Mouse (Mus musculus) limb, embryonic 11.5 days (tissue): ENCODE data around the gene Tnfaip3. TPM values are rescaled to one million over a fixed set of nuclear protein-coding genes. Genes with fewer than 3 reads are reported as not detected.

Experiments used
- ATAC-seq: fragments of 200-750 bp; cut with Nextera tagmentation; 2 replicates; pipeline ENCODE4 v1.8.0; 2017; ENCODE audit warnings: low read depth; ENCODE audit not compliant: insufficient number of reproducible peaks, low FRiP score, low TSS enrichment
- DNase-seq: peaks from one replicate; pipeline ENCODE4 v3.0.0-alpha.2; 2015; ENCODE audit warnings: low spot score
- H3K27ac ChIP-seq: fragments of 300-500 bp; sonication (generic); replicated peaks from 2 replicates; pipeline ENCODE4 v1.5.1; 2014; ENCODE audit warnings: low read depth, mild to moderate bottlenecking, low read length
- H3K27me3 ChIP-seq: fragments of 300-500 bp; sonication (generic); 2 replicates; pipeline ENCODE4 v1.6.1; 2014; ENCODE audit warnings: mild to moderate bottlenecking, low read length, mixed read lengths; ENCODE audit not compliant: control insufficient read depth, insufficient read depth
- H3K36me3 ChIP-seq: fragments of 300-500 bp; sonication (generic); 2 replicates; pipeline ENCODE4 v1.6.1; 2014; ENCODE audit warnings: mild to moderate bottlenecking, low read length, moderate library complexity, mixed read lengths; ENCODE audit not compliant: control insufficient read depth, insufficient read depth
- H3K4me1 ChIP-seq: fragments of 300-500 bp; sonication (generic); 2 replicates; pipeline ENCODE4 v1.6.1; 2014; ENCODE audit warnings: low read length, mixed read lengths; ENCODE audit not compliant: control insufficient read depth, insufficient read depth
- H3K4me2 ChIP-seq: fragments of 300-500 bp; sonication (generic); 2 replicates; pipeline ENCODE4 v1.6.1; 2014; ENCODE audit warnings: low read depth, mild to moderate bottlenecking, moderate library complexity; ENCODE audit not compliant: severe bottlenecking
- H3K4me3 ChIP-seq: fragments of 300-500 bp; sonication (generic); 2 replicates; pipeline ENCODE4 v1.5.1; 2014; ENCODE audit warnings: low read depth, low read length
- H3K9ac ChIP-seq: fragments of 300-500 bp; sonication (generic); 2 replicates; pipeline ENCODE4 v1.6.1; 2014; ENCODE audit warnings: mild to moderate bottlenecking, low read length
- H3K9me3 ChIP-seq: fragments of 300-500 bp; sonication (generic); 2 replicates; pipeline ENCODE4 v1.6.1; 2016; ENCODE audit warnings: low read length; ENCODE audit not compliant: control insufficient read depth
- WGBS: fragments of 180-500 bp; shearing (Covaris S2); extraction: QIAGEN DNeasy Blood & Tissue Kit; methylation state at CpG from one replicate; pipeline ENCODE4 v1.1.7; 2014; 5-methylcytosine and 5-hydroxymethylcytosine counted together
- polyA plus RNA-seq: library from polyadenylated mRNA; unstranded; fragments of >200 nt; fragmentation: Nextera tagmentation; extraction: Ambion mirVana; gene quantifications from 2 replicates; pipeline ENCODE4 v1.2.1, GENCODE M21; 2014

The Tnfaip3 gene
- polyA plus RNA-seq, 1 experiment from 2014 or later, result 2.5 TPM

DNA sequence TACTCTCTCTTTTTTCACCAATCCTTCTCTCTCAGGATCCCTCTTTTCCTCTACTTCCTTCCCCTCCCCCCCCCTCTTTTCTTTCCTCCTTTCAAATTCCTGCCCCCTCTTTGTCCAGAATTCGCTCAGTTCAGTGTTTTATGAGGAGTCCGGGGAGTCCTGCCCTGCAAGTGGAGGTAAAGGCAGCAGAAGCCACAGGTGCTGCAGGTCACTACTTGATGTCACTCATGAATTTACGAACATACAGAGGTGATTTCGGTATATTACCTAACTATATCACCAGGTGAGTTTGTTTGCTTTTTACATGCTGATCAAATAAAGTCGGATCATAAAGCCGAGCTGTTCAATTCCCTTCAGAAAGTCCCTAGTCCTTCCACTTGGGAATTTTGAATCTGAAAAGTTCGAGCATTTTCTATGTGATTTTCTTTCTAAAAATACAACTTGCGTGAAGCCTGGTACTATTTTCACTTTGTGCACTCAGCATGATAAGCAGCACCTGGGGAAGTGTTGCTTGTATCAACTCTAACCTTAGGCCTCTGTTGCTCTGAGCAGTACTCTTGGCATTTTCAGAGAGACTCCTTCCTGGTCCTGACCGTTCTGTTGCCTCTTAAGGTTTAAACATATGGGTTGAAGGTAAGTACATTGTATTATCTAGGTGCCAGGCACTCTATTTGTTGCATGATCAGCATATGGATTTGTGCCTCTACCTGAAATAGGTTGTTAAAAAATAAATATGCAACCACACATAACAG is 29.5 kb upstream of the Tnfaip3 start:
- H3K27ac ChIP-seq, result no peak overlapping the region
- DNase-seq (no peak), ATAC-seq (no peak)
- no peak overlapping the region for H3K4me3 ChIP-seq
- 80% methylated on average over 9 of the region's 9 CpGs for WGBS
- no peaks in the 10 kb centered on the region for H3K9me3 ChIP-seq
- no peak overlapping the region for H3K9ac ChIP-seq
- H3K36me3 ChIP-seq, result no peaks in the 10 kb centered on the region
- no peak overlapping the region for H3K4me2 ChIP-seq
- H3K27me3 ChIP-seq, result no peaks in the 10 kb centered on the region
- H3K4me1 ChIP-seq, result no peaks in the 10 kb centered on the region

DNA sequence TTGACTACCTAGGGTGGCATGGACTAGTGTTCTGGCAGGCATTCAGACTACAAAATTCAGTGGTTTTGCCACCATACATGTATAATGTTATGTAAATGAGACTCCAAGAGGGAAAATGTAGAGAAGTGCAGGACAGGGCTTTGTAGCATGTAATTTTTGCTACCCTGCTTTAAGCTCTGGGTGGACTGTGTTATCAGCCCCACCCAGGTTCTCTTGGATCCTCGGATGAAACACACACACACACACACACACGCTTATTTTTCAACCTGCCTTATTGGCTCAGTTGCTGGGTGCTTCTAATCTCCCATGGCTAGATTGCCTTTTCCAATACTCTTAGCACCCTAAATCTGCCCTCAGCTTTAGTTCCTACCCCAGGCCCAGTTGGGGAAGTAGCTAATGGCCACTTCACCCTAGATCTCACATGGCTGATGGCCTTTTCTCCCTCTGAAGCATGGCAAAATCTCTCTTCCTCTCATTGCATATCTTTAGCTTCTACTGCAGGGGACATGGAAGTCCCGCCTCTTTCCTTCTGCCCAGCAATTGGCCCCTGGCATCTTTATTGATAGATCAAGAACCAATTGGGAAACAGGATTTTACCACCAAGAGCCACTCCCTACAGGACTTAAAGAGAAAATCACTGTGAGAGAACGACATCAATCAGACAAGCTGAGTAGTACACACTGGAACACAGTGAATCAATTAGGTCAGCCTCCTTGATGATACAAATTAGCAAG is 28.2 kb upstream of the Tnfaip3 start:
- no peak for ATAC-seq
- DNase-seq, result no peak

DNA sequence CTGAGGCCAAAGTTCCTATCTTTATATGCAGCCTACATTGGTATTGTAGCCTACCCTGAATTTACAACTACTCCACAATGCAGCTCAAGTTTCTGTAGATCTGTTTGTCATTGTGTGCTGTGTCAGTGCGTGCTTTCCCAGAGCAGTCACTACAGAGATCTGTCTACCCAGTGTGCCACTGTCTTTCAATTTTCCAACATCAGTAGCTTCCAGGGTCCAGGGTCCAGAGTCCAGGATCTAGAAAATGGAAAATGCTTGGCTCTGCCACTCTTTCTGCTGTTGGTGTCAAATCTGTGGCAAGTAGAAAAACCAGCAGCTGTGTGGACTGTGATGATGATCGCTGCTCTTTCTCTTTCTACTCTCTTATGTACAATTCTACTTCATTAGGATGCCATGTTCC is 24.7 kb upstream of the Tnfaip3 start:
- H3K4me2 ChIP-seq, result no peak overlapping the region
- H3K9ac ChIP-seq, result no peak overlapping the region
- WGBS, result 89% methylated on average over 2 of the region's 2 CpGs
- no peak for DNase-seq
- no peaks in the 10 kb centered on the region for H3K27me3 ChIP-seq
- H3K9me3 ChIP-seq, result no peaks in the 10 kb centered on the region
- no peak overlapping the region for H3K27ac ChIP-seq
- H3K36me3 ChIP-seq, result no peaks in the 10 kb centered on the region
- ATAC-seq, result no peak
- no peak overlapping the region for H3K4me3 ChIP-seq
- no peaks in the 10 kb centered on the region for H3K4me1 ChIP-seq

More for the DNA sequence above, 28.2 kb upstream of the Tnfaip3 start:
- Histone ChIP-seq H3K27ac (no peak overlapping the region), H3K9ac (no peak overlapping the region), H3K9me3 (no peaks in the 10 kb centered on the region), H3K27me3 (no peaks in the 10 kb centered on the region), H3K4me3 (no peak overlapping the region), H3K4me2 (no peak overlapping the region), H3K36me3 (no peaks in the 10 kb centered on the region), H3K4me1 (no peaks in the 10 kb centered on the region)
- WGBS, result 70% methylated on average over 4 of the region's 4 CpGs

DNA sequence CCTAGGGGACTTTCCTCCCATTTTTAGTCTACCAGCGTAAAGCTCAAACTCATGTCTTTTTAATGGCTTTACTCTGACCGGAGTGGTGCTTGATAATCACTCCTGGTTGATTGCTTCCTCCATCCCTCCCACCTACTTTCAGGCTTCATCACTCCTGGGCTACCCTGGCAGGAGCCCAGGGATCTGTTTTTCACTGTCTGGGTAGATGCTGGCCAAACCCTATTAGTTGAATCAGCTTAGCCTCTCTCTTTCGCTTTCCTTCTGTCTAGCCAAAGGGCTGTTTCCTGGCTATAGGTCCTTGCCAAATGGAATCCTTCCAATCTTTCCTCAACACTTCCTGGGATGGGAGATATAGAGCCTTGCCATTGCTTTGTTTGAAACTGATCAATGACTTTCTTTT is 19.3 kb upstream of the Tnfaip3 start:
- 88% methylated on average over 3 of the region's 3 CpGs for WGBS
- no peak for DNase-seq
- H3K9ac ChIP-seq, result no peak overlapping the region
- H3K4me3 ChIP-seq, result no peak overlapping the region
- no peak for ATAC-seq
- no peak overlapping the region for H3K4me2 ChIP-seq
- no peaks in the 10 kb centered on the region for H3K36me3 ChIP-seq
- H3K27ac ChIP-seq, result no peak overlapping the region
- H3K27me3 ChIP-seq, result no peaks in the 10 kb centered on the region
- no peaks in the 10 kb centered on the region for H3K4me1 ChIP-seq
- no peaks in the 10 kb centered on the region for H3K9me3 ChIP-seq

DNA sequence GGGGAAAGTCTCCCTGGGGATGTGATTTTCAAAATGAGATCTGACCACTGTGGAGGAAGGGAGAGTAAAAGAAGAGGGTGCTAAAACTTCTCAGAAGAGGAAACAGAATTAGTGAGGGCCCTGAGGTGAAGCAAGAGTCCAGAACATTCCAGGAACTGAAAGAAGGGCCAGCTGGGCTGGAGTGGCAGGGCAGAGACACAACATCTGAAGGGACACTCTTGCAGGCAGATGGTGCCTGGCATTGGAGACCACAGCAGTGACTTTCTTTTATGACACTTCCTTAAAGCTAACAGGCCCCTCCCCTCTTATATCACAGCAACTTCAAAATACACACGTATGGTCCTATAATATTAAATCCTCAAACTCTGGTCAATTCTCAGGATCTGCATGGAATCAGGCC is 18.2 kb upstream of the Tnfaip3 start:
- DNase-seq, result no peak
- WGBS, result 82% methylated on average over 1 of the region's 1 CpGs

DNA sequence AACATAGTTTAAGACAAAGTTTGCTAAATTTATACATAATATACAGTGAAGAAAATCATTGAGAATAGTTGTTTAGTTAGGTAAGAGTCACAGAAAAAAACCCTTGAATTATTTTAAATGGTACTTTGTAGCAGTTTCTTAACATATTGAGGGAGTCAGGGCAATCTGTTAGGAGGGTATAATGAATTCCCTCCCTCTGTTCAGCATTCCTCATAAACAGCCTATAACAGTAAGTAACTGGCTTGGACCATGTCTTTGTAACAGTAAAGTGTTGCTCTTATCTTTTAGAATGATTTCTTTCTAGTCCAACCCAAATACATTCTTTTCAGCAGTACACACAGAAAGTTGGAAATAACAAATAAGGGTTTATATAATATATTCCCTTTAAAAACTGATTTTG is 16.4 kb upstream of the Tnfaip3 start:
- Histone ChIP-seq H3K9me3 (no peaks in the 10 kb centered on the region), H3K4me1 (no peaks in the 10 kb centered on the region), H3K4me2 (no peak overlapping the region), H3K27ac (no peak overlapping the region), H3K9ac (no peak overlapping the region), H3K36me3 (no peaks in the 10 kb centered on the region), H3K4me3 (no peak overlapping the region), H3K27me3 (no peaks in the 10 kb centered on the region)
- no peak for ATAC-seq
- no peak for DNase-seq

More for the DNA sequence above, 18.2 kb upstream of the Tnfaip3 start:
- Histone ChIP-seq H3K4me1 (no peaks in the 10 kb centered on the region), H3K9ac (no peak overlapping the region), H3K27me3 (no peaks in the 10 kb centered on the region), H3K4me2 (no peak overlapping the region), H3K4me3 (no peak overlapping the region), H3K27ac (no peak overlapping the region), H3K36me3 (no peaks in the 10 kb centered on the region), H3K9me3 (no peaks in the 10 kb centered on the region)
- ATAC-seq, result no peak

DNA sequence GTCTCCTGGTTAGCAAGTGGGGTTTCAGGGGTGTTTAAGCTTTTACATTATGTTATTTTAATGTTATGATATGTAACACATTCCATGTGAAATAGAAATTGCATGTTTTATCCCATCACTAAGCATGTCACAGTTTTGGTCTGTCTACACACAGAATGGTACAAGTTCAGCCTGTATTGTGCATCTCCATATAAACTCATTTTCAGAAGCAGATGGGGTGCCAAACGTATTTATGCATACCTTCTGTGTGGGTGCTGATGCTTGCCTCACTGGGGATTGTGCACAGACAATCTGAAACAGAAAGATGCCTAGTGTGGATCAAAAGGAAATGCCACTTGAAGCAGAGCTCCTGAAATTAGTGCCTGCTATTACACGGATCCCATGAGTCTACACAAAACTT is 15.2 kb upstream of the Tnfaip3 start:
- Histone ChIP-seq H3K4me2 (no peak overlapping the region), H3K36me3 (no peaks in the 10 kb centered on the region), H3K4me1 (no peaks in the 10 kb centered on the region), H3K27ac (no peak overlapping the region), H3K27me3 (no peaks in the 10 kb centered on the region), H3K9me3 (no peaks in the 10 kb centered on the region), H3K9ac (no peak overlapping the region), H3K4me3 (no peak overlapping the region)
- WGBS, result 86% methylated on average over 2 of the region's 2 CpGs
- DNase-seq (no peak), ATAC-seq (no peak)

DNA sequence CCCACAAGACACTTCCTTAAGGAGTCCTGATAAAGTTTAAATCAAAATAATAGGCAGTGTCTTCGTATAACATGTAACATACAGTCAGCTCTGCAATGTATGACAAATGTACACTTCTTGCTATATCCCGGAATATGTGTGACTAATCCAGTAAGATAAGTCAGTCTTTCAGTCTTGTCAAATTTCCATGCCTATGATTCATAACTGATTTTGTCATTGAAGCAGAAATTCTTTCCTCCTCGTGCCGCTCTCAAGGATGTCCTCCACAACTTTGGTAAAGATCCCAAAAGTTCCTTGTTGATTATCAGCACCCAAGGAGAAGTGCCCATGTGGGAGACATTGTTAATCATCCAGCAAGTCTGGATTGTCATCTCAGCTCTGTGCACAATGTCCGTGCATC is 11.3 kb upstream of the Tnfaip3 start:
- 91% methylated on average over 5 of the region's 5 CpGs for WGBS
- Histone ChIP-seq H3K4me1 (no peaks in the 10 kb centered on the region), H3K36me3 (no peaks in the 10 kb centered on the region), H3K4me2 (no peak overlapping the region), H3K27ac (no peak overlapping the region), H3K4me3 (no peak overlapping the region), H3K27me3 (no peaks in the 10 kb centered on the region), H3K9ac (no peak overlapping the region), H3K9me3 (no peaks in the 10 kb centered on the region)
- ATAC-seq (no peak), DNase-seq (no peak)
